Mouse (Mus musculus) cerebellum, adult 2 months (tissue): Measurements from ENCODE around the gene 4921536K21Rik.

Experiments used
- CTCF ChIP-seq: fragments of 200-500 bp; IDR thresholded peaks from 2 replicates; pipeline ENCODE4 v1.5.1; 2011; ENCODE audit warnings: low read depth, mild to moderate bottlenecking, control low read depth, low read length, moderate library complexity, borderline replicate concordance; ENCODE audit not compliant: insufficient read depth
- POLR2A ChIP-seq: fragments of 200-500 bp; IDR thresholded peaks from 2 replicates; pipeline ENCODE4 v1.6.1; 2011; ENCODE audit warnings: low read length, control low read depth, borderline replicate concordance; ENCODE audit not compliant: insufficient read depth

DNA sequence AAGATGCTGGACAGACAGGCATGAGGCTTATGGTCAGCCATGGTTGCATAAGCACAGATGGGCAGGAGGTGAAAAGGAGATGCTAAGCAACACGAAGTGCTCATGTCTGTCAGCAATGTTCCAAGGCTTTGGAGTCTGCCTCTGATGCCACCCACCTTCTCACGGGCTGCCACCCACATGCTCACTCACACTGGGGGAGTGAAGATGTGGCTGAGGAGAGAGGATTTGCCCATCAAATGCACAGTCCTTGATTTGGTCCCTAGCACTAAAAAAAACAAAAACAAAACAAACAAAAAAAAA lies 44.6 kb downstream of the 4921536K21Rik start:
- TF ChIP-seq CTCF (no peak), POLR2A (no peak)
